Mouse (Mus musculus): Measurements from ENCODE around the gene Bcl2.

- TF ChIP-seq ZNF384 (IDR thresholded peaks at IDR 0.05; ENCODE audit: low read depth, low read length) = no peak
- TF ChIP-seq HCFC1 (IDR thresholded peaks at IDR 0.05; ENCODE audit: borderline replicate concordance, insufficient read depth, low read length) = no peak
Observed at GRCm38 (mm10) chr1:106738092-106738491, 24.0 kb upstream of the Bcl2 start.
